Mouse (Mus musculus): ENCODE results near the gene Gm48552.

Gene Gm48552

DNA sequence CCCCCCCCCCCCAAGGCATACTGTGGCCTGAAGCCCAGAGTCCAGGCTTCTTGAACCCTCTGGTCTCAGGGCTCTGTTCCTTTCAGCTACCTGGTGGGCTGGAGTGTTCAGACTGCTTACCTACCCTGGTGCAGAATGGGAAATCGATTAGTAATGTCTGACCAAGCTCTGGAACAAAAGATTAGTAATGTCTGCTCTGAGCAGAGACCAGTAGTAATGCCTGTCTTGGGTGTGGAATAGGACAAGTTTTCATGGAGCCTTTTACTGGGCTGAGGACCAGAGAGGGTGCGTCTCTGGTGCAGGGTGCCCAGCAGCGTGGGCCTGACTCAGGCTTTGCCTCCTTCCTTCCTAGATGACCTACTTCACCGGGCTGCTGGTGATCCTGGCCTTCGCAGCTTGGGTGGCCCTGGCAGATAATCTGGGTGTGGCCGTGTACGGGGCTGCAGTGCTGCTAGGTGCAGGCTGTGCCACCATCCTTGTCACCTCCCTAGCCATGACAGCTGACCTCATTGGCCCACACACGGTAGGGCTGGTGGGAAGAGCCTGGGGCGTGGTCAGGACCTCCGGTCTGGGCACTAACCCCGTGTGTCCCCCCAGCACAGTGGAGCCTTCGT is 26.4 kb upstream of the Gm48552 start:
- no peak for DNase-seq (ENCODE audit: low spot score)

DNA sequence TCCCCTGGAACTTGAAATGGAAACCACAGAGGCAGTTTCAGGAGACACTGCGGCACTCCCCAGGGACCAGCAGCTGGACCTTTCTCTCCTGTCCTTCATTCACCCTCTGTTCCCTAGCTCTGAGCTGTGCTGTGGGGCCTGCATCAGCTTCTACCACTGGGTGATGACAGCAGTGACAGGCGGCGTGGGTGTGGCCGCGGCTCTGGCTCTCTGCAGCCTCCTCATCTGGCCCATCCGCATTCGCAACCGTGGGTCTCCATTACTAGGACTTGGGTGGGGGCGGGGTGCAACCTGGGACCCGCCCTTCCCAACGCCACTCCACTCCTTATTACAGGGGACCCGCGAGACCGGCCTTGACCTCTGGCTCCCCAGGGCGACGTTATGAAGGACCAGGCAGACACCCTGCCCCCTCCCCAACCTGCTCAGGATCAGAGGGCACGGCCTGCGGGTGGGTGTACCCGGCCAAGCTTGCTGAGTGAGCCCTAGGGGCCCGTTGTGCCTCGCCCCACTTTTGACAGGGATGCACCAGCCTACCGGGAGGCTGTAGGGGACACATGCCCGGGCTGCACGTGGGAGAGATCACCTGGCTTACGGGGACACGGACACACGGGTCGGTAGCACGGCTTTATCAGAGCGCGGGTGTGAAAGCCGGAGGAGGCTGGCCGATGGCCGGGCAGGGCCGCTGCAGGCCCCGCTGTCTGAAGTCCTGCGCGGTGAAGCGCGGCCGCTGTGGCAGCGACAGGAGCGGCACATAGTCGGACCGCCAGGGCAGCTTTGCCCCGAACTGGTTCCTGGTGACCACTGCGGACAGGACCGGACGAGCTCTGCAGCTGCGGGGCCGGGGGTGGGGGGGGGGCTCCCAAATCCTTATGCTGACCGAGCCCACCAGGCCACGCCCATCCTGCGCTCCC is 25.1 kb upstream of the Gm48552 start:
- no peak for DNase-seq (ENCODE audit: low spot score)

- DNase-seq (ENCODE audit: low spot score), result no peak
Measured at GRCm38 (mm10) chr10:81364666-81365065, 24.1 kb upstream of the Gm48552 start.

GRCm38 (mm10) chr10:81365073-81365472 is 23.7 kb upstream of the Gm48552 start:
- no peak for DNase-seq (ENCODE audit: low spot score)

DNA sequence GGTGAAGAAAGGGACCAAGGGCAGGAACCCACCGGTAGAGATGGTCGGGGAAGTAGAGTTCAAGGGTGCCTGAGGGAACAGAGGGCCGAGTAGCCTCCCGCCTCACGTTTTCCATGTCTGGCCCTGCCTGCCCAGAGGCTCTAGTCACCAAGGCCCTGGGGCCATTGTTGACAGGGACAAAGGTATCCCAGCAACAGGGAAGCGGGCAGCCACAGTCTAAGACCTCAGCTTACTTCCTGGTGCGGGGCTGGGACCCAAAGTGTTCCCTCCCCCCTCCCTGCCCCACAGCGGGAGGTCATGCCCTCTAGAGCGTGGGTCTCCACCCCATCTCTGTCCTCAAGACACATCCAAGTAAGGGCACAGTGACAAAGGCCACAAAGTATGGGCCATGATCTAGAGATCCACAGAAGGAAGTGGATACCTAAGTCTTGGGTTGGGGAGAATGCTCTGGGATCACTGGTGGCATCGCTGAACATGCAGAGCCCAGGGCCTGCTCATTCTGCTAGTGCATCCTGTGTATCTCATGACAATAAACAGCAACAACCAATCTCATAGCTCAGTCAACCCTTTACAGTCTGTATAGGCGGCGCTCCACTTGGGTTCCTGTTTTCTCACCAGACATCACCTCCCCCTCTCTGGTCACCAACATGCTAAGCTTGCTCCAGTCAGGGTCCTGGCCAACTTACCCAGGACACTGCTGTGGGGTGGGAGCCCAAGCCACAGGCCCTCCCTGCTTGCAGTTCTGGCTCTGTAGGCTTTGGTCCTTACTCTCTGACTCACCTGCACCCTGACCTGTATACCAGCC is 22.9 kb upstream of the Gm48552 start, which contains the start of gene 4930404N11Rik:
Gene 4930404N11Rik, minus strand, starts transcription at position 145 of the 805 bp plus-strand sequence.
- DNase-seq (ENCODE audit: low spot score), result peak; percentile 85

DNA sequence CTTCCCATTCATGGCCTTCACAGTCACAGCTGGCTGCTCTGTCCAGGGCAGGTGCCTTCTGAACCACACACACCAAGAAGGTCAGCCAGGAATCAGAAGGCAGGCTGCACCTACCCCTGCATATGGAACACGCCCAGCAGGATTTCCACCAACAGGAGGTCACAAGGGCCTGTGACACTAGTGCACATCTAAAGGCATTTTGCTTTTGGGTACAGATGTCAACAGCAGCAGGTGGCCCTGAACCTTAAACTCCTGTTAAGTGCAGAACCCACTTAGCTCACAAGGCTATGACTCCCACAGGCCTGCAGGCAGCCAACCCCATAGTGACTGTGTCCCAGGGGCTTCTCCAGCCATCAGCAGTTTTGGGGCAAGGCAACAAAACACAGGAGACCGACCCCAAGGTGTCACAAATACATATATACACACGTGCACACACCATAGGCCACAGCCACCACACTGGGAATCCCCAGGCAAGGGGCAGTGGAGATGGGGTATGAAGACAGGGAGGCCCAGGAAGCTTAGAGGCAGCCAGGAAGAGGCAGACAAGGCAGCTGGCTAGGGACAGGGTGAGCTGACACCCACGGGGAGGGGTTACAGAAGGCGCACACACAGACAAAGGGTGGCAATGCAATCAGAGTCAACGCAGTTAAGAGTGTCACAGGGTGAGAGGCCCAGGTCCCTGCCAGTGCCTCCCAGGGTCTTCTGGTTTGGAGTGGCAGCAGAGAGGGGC is 22.2 kb upstream of the Gm48552 start:
- no peak for DNase-seq (ENCODE audit: low spot score)

DNA sequence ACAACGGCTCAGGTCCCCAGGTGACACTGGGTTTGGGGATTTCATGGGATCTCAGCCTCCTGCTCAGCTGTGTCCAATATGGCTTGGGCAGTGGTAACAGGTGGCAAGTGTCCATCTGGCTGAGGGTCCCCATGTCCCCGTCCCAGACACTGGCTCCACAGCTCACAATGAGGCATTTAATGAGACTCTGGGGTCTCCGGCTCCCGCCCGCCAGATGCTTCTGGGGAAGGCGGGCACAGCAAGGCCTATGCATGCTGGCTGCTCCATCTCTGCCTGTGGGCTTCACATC is 21.7 kb upstream of the Gm48552 start:
- no peak for DNase-seq (ENCODE audit: low spot score)

- no peak for DNase-seq (ENCODE audit: low spot score)
Measured at GRCm38 (mm10) chr10:81375322-81375721, 13.5 kb upstream of the Gm48552 start.

GRCm38 (mm10) chr10:81376561-81377361 is 12.0 kb upstream of the Gm48552 start:
- peak; percentile 34 for DNase-seq (ENCODE audit: low spot score)

- no peak for DNase-seq (ENCODE audit: low spot score)
Measured at GRCm38 (mm10) chr10:81377362-81377664, 11.5 kb upstream of the Gm48552 start.

DNA sequence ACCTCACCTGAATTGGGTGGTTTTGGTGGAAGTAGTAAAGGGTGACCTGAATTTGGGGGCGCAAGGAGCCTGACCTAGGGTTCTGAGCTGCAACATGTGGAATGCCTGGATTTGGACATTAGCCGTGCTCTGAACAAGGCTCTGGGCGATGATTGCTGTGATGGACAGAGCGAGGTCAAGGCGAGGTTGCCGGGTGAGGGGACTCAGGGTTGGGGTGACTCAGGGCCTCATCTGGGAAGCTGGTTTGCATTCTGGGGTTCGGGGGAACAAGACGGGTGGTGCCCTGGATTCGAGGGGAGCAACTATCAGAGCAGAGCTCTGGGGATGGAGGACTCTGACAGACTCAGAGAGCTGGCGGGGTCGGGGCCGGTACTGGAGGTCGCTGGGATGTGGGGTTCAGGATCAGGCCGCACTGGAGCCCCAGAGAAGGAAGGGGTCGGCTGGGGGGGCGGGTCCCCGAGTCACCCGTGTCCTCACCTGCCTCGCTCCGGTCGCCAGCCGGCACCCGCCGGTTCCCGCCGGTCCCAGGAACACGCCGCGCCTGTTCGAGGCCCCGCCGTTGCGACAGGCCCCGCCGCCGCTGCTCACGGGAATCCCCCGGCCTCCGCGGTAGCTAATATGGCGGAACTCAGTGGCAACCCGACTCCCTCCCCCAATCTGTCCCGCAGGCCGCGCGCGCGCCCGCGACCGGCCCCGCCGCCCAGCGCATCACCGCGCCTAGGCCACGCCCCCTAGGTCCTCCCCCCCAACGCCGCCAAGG is 10.8 kb upstream of the Gm48552 start, which contains the start of gene Fzr1:
Gene Fzr1, minus strand, starts transcription at position 724 of the 760 bp plus-strand sequence.
- peak; percentile 37 for DNase-seq (ENCODE audit: low spot score)

- peak; percentile 100 for DNase-seq (ENCODE audit: low spot score)
Measured at GRCm38 (mm10) chr10:81378553-81379182, 10.1 kb upstream of the Gm48552 start.

DNA sequence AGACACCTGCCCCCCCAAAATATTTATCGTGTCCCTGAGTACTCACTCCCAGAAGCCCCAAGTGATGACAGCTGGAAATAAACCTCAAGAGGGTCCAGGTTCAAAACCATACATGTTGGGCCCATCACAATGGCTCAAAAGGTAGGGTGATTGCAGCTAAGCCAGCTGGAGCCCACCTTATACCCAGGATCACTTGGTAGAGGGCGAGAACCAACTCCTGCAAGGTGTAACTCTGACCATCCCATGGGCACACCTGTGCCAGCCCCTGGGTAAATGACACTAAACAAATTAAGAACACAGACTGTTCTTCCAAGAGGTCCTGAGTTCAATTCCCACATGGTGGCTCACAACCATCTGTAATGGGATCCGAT is 9.6 kb upstream of the Gm48552 start:
- DNase-seq (ENCODE audit: low spot score), result no peak

DNA sequence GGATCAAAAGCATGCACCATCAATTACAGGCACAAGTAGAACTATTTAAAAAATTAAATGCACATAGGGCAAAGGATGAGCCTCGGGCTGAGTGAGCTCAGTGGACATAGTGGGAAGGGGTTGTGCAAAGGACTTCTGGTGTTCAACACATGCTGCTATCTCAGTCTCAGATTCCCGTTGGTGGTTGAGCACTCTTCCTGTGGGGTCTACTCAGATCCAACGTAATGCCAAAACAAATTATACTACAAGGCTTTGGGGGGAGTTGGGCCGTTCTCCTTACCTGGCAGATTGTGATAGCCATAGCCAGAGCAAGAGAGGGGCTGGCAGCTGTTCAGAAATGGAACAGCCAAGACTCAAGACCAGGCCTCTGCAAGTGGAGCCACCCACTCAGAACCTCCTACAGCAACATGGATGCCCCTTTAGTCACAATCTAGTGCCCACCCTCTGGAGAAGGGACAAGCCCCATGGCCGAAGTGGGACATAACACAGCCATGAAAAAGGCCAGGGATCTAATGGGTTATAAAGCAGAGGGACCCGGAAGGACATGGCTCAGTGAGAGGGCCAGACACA is 8.9 kb upstream of the Gm48552 start:
- DNase-seq (ENCODE audit: low spot score), result no peak

DNA sequence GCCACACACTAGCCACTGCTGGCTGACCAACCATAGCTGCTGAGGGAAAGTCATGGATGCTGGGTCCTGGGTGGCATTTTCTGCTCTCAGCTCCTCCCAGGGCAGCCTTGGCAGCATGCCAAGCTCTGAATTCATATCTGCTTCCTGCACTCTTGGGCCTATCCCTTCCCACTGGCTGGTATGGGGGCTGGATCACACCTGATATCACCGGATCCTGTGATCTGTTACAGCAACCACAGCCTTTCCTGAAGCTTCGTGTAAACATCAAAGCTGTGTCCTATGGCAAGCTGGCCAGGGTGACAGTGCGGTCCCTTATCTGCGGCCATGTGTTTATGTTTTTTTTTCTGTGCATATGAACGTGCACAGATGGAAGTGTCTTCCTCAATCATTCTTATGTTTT is 6.8 kb upstream of the Gm48552 start:
- DNase-seq (ENCODE audit: low spot score), result no peak

GRCm38 (mm10) chr10:81383802-81384604 is 4.8 kb upstream of the Gm48552 start, which contains the start of the genes Dohh and Gm48551:
Dohh (plus strand) TSS chr10:81384428.
Gm48551 (plus strand) TSS chr10:81384466.
- peak; percentile 100 for DNase-seq (ENCODE audit: low spot score)

- no peak for DNase-seq (ENCODE audit: low spot score)
Measured at GRCm38 (mm10) chr10:81384605-81384982, 4.2 kb upstream of the Gm48552 start.

- no peak for DNase-seq (ENCODE audit: low spot score)
Measured at GRCm38 (mm10) chr10:81385603-81386306, 3.0 kb upstream of the Gm48552 start.
